Mouse (Mus musculus) kidney, embryonic 16.5 days (tissue): ENCODE results near the gene St5. TPM values are rescaled to one million over a fixed set of nuclear protein-coding genes. Genes with fewer than 3 reads are reported as not detected.

Experiments
- ATAC-seq: fragments of 200-750 bp; cut with Nextera tagmentation; 2 replicates; pipeline ENCODE4 v1.8.0; 2017; ENCODE audit warnings: moderate TSS enrichment; ENCODE audit not compliant: low FRiP score, low TSS enrichment
- H3K27ac ChIP-seq: fragments of 300-500 bp; sonication (generic); 2 replicates; pipeline ENCODE4 v1.5.1; 2014; ENCODE audit warnings: low read length
- H3K27me3 ChIP-seq: fragments of 300-500 bp; sonication (generic); 2 replicates; pipeline ENCODE4 v1.6.1; 2014; ENCODE audit warnings: low read length, control low read depth, mixed read lengths; ENCODE audit not compliant: insufficient read depth
- H3K36me3 ChIP-seq: fragments of 300-500 bp; sonication (generic); 2 replicates; pipeline ENCODE4 v1.6.1; 2014; ENCODE audit warnings: low read length, control low read depth, mixed read lengths; ENCODE audit not compliant: insufficient read depth
- H3K4me1 ChIP-seq: fragments of 300-500 bp; sonication (generic); 2 replicates; pipeline ENCODE4 v1.6.1; 2014; ENCODE audit warnings: low read length, control low read depth, mixed read lengths; ENCODE audit not compliant: insufficient read depth
- H3K4me2 ChIP-seq: fragments of 300-500 bp; sonication (generic); replicated peaks from 2 replicates; pipeline ENCODE4 v1.6.1; 2014; ENCODE audit warnings: low read depth, low read length
- H3K4me3 ChIP-seq: fragments of 300-500 bp; sonication (generic); 2 replicates; pipeline ENCODE4 v1.5.1; 2014; ENCODE audit warnings: mild to moderate bottlenecking, low read length
- H3K9ac ChIP-seq: fragments of 300-500 bp; sonication (generic); replicated peaks from 2 replicates; pipeline ENCODE4 v1.6.1; 2014; ENCODE audit warnings: low read length
- H3K9me3 ChIP-seq: fragments of 300-500 bp; sonication (generic); 2 replicates; pipeline ENCODE4 v1.6.1; 2016; ENCODE audit warnings: low read length, control low read depth
- WGBS: fragments of 180-500 bp; shearing (Covaris S2); extraction: QIAGEN DNeasy Blood & Tissue Kit; methylation state at CpG from one replicate; pipeline ENCODE4 v1.1.7; 2014; 5-methylcytosine and 5-hydroxymethylcytosine counted together
- polyA plus RNA-seq: library from polyadenylated mRNA; unstranded; fragments of >200 nt; fragmentation: Nextera tagmentation; extraction: Ambion mirVana; gene quantifications from 2 replicates; pipeline ENCODE4 v1.2.1, GENCODE M21; 2015

The St5 gene
- polyA plus RNA-seq, 1 experiment from 2014 or later: 38.0 TPM

- no peaks in the 10 kb centered on the region for H3K9me3 ChIP-seq
- H3K27ac ChIP-seq: peak overlapping the region; percentile 67; the same call in 1 of the 2 replicates
- H3K36me3 ChIP-seq: peaks cover 23% of the 10 kb centered on the region
- no peak for ATAC-seq
- no peaks in the 10 kb centered on the region for H3K4me1 ChIP-seq
- H3K9ac ChIP-seq: no peak overlapping the region
- H3K4me2 ChIP-seq: no peak overlapping the region
- H3K4me3 ChIP-seq: no peak overlapping the region
- no peaks in the 10 kb centered on the region for H3K27me3 ChIP-seq
- 79% methylated on average over 10 of the region's 10 CpGs for WGBS
These were observed 161.6 kb downstream of the St5 start for GRCm38 (mm10) chr7:109541609-109542363.

- peaks cover 23% of the 10 kb centered on the region for H3K36me3 ChIP-seq
- no peaks in the 10 kb centered on the region for H3K4me1 ChIP-seq
- H3K9ac ChIP-seq: no peak overlapping the region
- no peak overlapping the region for H3K4me2 ChIP-seq
- no peaks in the 10 kb centered on the region for H3K9me3 ChIP-seq
- H3K4me3 ChIP-seq: no peak overlapping the region
- no peaks in the 10 kb centered on the region for H3K27me3 ChIP-seq
- H3K27ac ChIP-seq: peak overlapping the region; percentile 57; the same call in 1 of the 2 replicates
- ATAC-seq: no peak
These were observed 162.5 kb downstream of the St5 start for GRCm38 (mm10) chr7:109540902-109541301.

- 57% methylated on average over 4 of the region's 4 CpGs for WGBS
- Histone ChIP-seq H3K9ac (no peak overlapping the region), H3K36me3 (peaks cover 25% of the 10 kb centered on the region)
These were observed 166.9 kb downstream of the St5 start for GRCm38 (mm10) chr7:109536451-109536946.

GRCm38 (mm10) chr7:109534921-109535320, 168.5 kb downstream of the St5 start:
- H3K36me3 ChIP-seq: peaks cover 34% of the 10 kb centered on the region
- WGBS: 96% methylated on average over 3 of the region's 3 CpGs
- H3K9ac ChIP-seq: no peak overlapping the region
- H3K4me3 ChIP-seq: no peak overlapping the region
- no peaks in the 10 kb centered on the region for H3K27me3 ChIP-seq
- H3K27ac ChIP-seq: no peak overlapping the region
- H3K4me1 ChIP-seq: no peaks in the 10 kb centered on the region
- no peak overlapping the region for H3K4me2 ChIP-seq
- ATAC-seq: no peak
- no peaks in the 10 kb centered on the region for H3K9me3 ChIP-seq

More at GRCm38 (mm10) chr7:109536451-109536946, 166.9 kb downstream of the St5 start:
- Histone ChIP-seq H3K4me2 (no peak overlapping the region), H3K27me3 (no peaks in the 10 kb centered on the region), H3K4me1 (no peaks in the 10 kb centered on the region), H3K9me3 (no peaks in the 10 kb centered on the region), H3K4me3 (no peak overlapping the region), H3K27ac (peak overlapping the region; percentile 11; the same call in 1 of the 2 replicates)
- peak; percentile 64; the same call in 1 of the 2 replicates for ATAC-seq

GRCm38 (mm10) chr7:109533888-109534287, 169.5 kb downstream of the St5 start:
- Histone ChIP-seq H3K4me2 (no peak overlapping the region), H3K9ac (no peak overlapping the region), H3K27ac (no peak overlapping the region), H3K27me3 (no peaks in the 10 kb centered on the region), H3K4me1 (no peaks in the 10 kb centered on the region), H3K9me3 (no peaks in the 10 kb centered on the region), H3K36me3 (peaks cover 26% of the 10 kb centered on the region), H3K4me3 (no peak overlapping the region)
- ATAC-seq: no peak
- 90% methylated on average over 4 of the region's 4 CpGs for WGBS

- no peaks in the 10 kb centered on the region for H3K27me3 ChIP-seq
- no peak overlapping the region for H3K4me3 ChIP-seq
- WGBS: 76% methylated on average over 4 of the region's 4 CpGs
- H3K4me1 ChIP-seq: no peaks in the 10 kb centered on the region
- peaks cover 26% of the 10 kb centered on the region for H3K36me3 ChIP-seq
- no peak overlapping the region for H3K9ac ChIP-seq
- H3K27ac ChIP-seq: no peak overlapping the region
- no peaks in the 10 kb centered on the region for H3K9me3 ChIP-seq
- no peak for ATAC-seq
- H3K4me2 ChIP-seq: no peak overlapping the region
These were observed 170.3 kb downstream of the St5 start for GRCm38 (mm10) chr7:109533129-109533528.

- Histone ChIP-seq H3K9ac (no peak overlapping the region; the same call in 1 of the 2 replicates), H3K4me2 (no peak overlapping the region), H3K36me3 (peaks cover 26% of the 10 kb centered on the region), H3K4me3 (no peak overlapping the region), H3K9me3 (no peaks in the 10 kb centered on the region), H3K27ac (no peak overlapping the region), H3K4me1 (no peaks in the 10 kb centered on the region), H3K27me3 (no peaks in the 10 kb centered on the region)
- WGBS: 66% methylated on average over 3 of the region's 3 CpGs
- no peak for ATAC-seq
These were observed 170.7 kb downstream of the St5 start for GRCm38 (mm10) chr7:109532691-109533090.

- Histone ChIP-seq H3K4me3 (no peak overlapping the region), H3K4me1 (no peaks in the 10 kb centered on the region), H3K36me3 (peaks cover 26% of the 10 kb centered on the region), H3K4me2 (no peak overlapping the region), H3K27ac (no peak overlapping the region), H3K27me3 (no peaks in the 10 kb centered on the region), H3K9ac (no peak overlapping the region), H3K9me3 (no peaks in the 10 kb centered on the region)
- WGBS: 81% methylated on average over 5 of the region's 5 CpGs
- no peak for ATAC-seq
These were observed 171.9 kb downstream of the St5 start for GRCm38 (mm10) chr7:109531501-109531900.

- H3K9me3 ChIP-seq: no peaks in the 10 kb centered on the region
- H3K36me3 ChIP-seq: peaks cover 31% of the 10 kb centered on the region
- H3K9ac ChIP-seq: no peak overlapping the region
- H3K27me3 ChIP-seq: no peaks in the 10 kb centered on the region
- no peak overlapping the region for H3K4me3 ChIP-seq
- H3K4me2 ChIP-seq: no peak overlapping the region
- no peak overlapping the region for H3K27ac ChIP-seq
- 88% methylated on average over 2 of the region's 2 CpGs for WGBS
- ATAC-seq: no peak
- no peaks in the 10 kb centered on the region for H3K4me1 ChIP-seq
These were observed 173.7 kb downstream of the St5 start for GRCm38 (mm10) chr7:109529741-109530140.

GRCm38 (mm10) chr7:109528356-109528755, 175.0 kb downstream of the St5 start:
- H3K4me1 ChIP-seq: no peaks in the 10 kb centered on the region
- H3K36me3 ChIP-seq: peaks cover 39% of the 10 kb centered on the region
- peak; percentile 73 for ATAC-seq
- no peak overlapping the region for H3K9ac ChIP-seq
- 11% methylated on average over 3 of the region's 3 CpGs for WGBS
- no peak overlapping the region for H3K27ac ChIP-seq
- no peaks in the 10 kb centered on the region for H3K9me3 ChIP-seq
- H3K4me2 ChIP-seq: no peak overlapping the region
- H3K4me3 ChIP-seq: no peak overlapping the region
- H3K27me3 ChIP-seq: no peaks in the 10 kb centered on the region
